Mouse (Mus musculus): Measurements from ENCODE around the gene Traf3ip3.

Gene Traf3ip3

GRCm38 (mm10) chr1:193208178-193208577 lies 6.7 kb upstream of the Traf3ip3 start:
- in situ Hi-C loops (cut with MboI, MseI) = loop anchor here (5.0 kb wide), 2 partner anchors 109 to 169 kb away; no protein-coding TSS in a partner anchor

GRCm38 (mm10) chr1:193207503-193207902 lies 6.0 kb upstream of the Traf3ip3 start, which contains the start of gene Lamb3:
TSS of gene Lamb3 (plus strand) at chr1:193207699.
- in situ Hi-C loops (cut with MboI, MseI) = loop anchor here (5.0 kb wide), 2 partner anchors 110 to 170 kb away; no protein-coding TSS in a partner anchor

- in situ Hi-C loops (cut with MboI, MseI) = loop anchor here (5.0 kb wide), 2 partner anchors 112 to 172 kb away; no protein-coding TSS in a partner anchor
These were observed 3.9 kb upstream of the Traf3ip3 start for GRCm38 (mm10) chr1:193205431-193205830.

- in situ Hi-C loops (cut with MboI, MseI) = no loop called here
These were observed 2.3 kb upstream of the Traf3ip3 start for GRCm38 (mm10) chr1:193203821-193204220.

GRCm38 (mm10) chr1:193200640-193201382 lies 692 bp downstream of the Traf3ip3 start:
- in situ Hi-C loops (cut with MboI, MseI) = no loop called here

GRCm38 (mm10) chr1:193198312-193198711 lies 3.2 kb downstream of the Traf3ip3 start:
- in situ Hi-C loops (cut with MboI, MseI) = loop anchor here (5.0 kb wide), 1 partner anchor 61 kb away; no protein-coding TSS in a partner anchor

GRCm38 (mm10) chr1:193197494-193198205 lies 3.9 kb downstream of the Traf3ip3 start:
- in situ Hi-C loops (cut with MboI, MseI) = loop anchor here (5.0 kb wide), 1 partner anchor 60 kb away; no protein-coding TSS in a partner anchor

- in situ Hi-C loops (cut with MboI, MseI) = loop anchor here (5.0 kb wide), 1 partner anchor 58 kb away; no protein-coding TSS in a partner anchor
These were observed 6.2 kb downstream of the Traf3ip3 start for GRCm38 (mm10) chr1:193195169-193195810.

- in situ Hi-C loops (cut with MboI, MseI) = loop anchor here (5.0 kb wide), 1 partner anchor 57 kb away; no protein-coding TSS in a partner anchor
These were observed 6.9 kb downstream of the Traf3ip3 start for GRCm38 (mm10) chr1:193194416-193195140.

GRCm38 (mm10) chr1:193191675-193192283 lies 9.7 kb downstream of the Traf3ip3 start:
- in situ Hi-C loops (cut with MboI, MseI) = no loop called here

GRCm38 (mm10) chr1:193189771-193190170 lies 11.7 kb downstream of the Traf3ip3 start:
- in situ Hi-C loops (cut with MboI, MseI) = no loop called here

GRCm38 (mm10) chr1:193189151-193189621 lies 12.3 kb downstream of the Traf3ip3 start:
- in situ Hi-C loops (cut with MboI, MseI) = no loop called here

- in situ Hi-C loops (cut with MboI, MseI) = no loop called here
These were observed 13.2 kb downstream of the Traf3ip3 start for GRCm38 (mm10) chr1:193188257-193188656.

GRCm38 (mm10) chr1:193181104-193181503 lies 20.4 kb downstream of the Traf3ip3 start:
- in situ Hi-C loops (cut with MboI, MseI) = no loop called here

- in situ Hi-C loops (cut with MboI, MseI) = no loop called here
These were observed 27.3 kb downstream of the Traf3ip3 start for GRCm38 (mm10) chr1:193174143-193174733.

- in situ Hi-C loops (cut with MboI, MseI) = no loop called here
These were observed 27.7 kb downstream of the Traf3ip3 start for GRCm38 (mm10) chr1:193173810-193174129.

GRCm38 (mm10) chr1:193172991-193173809 lies 28.3 kb downstream of the Traf3ip3 start:
- in situ Hi-C loops (cut with MboI, MseI) = no loop called here

- in situ Hi-C loops (cut with MboI, MseI) = no loop called here
These were observed 31.6 kb downstream of the Traf3ip3 start for GRCm38 (mm10) chr1:193169856-193170255.

GRCm38 (mm10) chr1:193169228-193169627 lies 32.3 kb downstream of the Traf3ip3 start:
- in situ Hi-C loops (cut with MboI, MseI) = no loop called here

All from regulatory T cell (primary cell).